Mouse (Mus musculus) retina, embryonic 14.5 days (tissue): ENCODE measurements around the gene Ech1.

Experiments
- DNase-seq: peaks from one replicate; pipeline ENCODE4 v3.0.0-alpha.2; 2015; ENCODE audit warnings: low spot score

The Ech1 gene

DNA sequence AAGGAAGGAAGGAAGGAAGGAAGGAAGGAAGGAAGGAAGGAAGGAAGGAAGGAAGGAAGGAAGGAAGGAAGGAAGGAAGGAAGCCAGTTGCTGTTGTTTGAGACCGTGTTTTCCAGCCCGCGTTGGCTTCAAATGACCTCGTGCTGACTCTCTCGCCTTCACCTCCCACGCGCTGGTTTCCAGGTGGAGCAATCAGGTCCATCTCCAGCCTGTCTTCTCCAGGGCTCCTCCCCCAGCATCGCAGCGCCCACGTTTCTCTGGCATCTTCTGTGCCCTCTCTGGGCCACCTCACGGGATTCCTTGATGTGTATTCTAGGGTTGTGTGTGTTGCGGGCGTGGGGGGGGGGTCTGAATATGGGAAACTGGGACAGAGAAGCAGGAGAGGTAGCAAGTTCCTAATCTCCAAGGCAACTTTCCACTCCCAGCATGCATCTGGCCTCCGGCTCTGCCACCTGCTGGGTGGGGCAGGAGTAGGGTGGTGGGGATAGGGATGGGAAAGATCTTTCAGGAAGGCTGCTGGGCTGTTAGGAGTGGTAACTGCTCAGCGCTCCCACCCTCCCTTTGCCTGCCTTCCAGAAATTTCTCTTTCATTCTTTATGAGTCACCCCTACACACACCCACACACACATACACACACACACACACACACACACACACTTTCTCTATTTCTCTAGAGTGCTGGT, 37.9 kb downstream of the Ech1 start:
- DNase-seq: no peak

DNA sequence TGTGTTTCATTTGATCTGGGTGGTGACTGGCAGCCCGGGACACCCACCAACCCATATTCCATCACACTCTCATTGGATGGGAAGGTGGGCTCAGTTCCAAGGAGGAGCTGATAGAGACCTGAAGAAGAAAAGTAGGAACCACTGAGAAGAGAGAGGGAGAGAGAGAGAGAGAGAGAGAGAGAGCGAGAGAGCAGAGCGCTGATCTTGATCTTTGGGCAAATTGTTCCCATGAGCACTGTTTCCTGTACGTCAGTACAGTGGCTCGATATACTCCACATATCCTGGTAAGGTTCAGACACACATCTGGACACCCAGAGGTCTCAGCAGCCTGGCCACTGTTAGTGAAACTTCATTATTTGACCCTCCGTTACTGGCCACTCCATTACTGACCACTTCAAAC, 38.5 kb downstream of the Ech1 start, which contains the start of gene Lgals7:
Gene Lgals7 (plus strand): TSS at position 314 of the 400 bp plus-strand sequence.
- DNase-seq: no peak

DNA sequence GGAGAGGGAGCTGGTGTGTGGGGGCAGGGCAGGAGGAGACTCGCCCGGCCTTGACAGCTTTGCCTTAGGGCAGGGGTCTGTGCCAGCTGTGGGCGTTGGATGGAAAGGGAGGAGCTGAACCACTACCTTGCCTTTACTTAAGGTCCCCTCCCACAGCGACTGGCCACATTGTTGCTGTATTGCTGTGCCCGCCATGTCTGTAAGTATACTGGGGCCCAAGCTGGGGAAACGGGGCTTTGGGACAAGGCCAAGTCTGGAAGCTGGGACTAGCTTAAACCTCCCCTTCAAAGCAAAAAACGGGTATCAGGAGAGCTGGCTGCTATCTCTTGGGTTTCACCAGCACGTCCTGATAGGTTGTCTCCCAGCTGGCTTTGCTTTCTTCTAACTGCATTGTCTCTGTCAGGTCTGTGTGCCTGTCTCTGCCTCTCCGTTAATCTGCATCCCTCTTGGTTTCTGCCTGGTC, 39.3 kb downstream of the Ech1 start:
- no peak for DNase-seq

DNA sequence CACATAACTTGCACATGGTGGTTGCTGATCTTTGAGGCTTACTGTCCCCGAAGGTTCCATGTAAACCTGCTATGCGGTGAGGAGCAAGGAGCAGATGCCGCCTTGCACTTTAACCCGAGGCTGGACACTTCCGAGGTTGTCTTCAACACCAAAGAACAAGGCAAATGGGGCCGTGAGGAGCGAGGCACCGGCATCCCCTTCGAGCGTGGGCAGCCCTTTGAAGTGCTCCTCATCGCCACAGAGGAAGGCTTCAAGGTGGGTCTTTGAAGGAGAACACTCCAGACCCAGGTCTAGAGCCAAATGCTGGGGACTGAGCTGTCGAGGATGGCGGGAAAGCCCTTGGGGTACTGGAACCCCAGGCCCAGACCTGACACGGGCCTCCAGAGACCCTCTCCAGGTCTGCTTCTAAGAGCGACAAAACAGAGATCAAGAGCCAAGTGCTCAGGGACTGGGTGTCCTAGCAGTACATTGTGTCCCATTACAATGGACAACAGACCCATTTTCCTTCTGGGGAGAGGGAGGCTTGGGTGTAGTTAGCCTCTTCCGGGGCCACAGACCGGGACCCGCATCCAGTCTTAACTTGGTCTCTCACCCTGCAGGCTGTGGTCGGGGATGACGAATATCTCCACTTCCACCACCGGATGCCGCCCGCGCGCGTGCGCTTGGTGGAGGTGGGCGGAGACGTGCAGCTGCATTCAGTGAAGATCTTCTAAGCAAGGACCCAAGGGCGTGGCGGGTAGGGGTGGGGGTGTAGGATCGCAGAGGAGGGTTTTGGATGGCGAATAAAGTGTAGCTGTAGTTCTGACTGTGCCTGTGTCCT, 40.7 kb downstream of the Ech1 start:
- peak; percentile 55 for DNase-seq

DNA sequence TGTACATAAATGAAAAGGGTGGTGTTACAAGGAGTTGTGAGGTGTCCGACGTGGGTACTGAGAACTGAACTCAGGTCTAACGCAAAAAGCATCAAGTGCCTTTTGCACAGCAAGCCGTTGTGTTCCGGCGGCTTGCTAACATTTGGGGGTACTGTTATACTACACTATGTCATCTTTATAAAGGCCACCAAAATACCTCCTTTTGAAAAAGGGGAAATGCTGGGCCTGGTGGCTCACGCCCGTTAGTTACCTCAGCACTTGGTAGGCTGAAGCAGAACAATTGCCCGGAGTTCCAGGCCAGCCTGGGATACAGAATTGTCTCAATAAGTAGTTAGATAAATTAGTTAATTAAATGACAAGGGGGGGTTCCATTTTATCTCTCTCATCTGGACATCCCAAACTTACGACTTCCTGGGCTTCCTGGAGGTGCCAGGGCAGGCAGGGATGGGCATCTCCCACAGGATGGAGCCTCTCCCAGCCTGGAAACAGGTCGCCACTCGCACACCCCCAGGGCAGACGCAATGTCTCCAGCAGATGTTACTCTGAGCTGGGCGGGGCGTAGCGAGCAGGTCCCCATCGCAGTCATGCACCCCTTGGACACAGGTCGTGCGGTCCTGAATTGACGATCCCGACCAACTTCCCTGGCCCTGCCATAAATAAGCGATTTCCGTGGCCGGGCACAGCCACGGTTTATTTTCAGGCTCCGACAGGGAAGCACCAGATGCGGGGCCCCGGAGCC, 41.9 kb downstream of the Ech1 start:
- no peak for DNase-seq

DNA sequence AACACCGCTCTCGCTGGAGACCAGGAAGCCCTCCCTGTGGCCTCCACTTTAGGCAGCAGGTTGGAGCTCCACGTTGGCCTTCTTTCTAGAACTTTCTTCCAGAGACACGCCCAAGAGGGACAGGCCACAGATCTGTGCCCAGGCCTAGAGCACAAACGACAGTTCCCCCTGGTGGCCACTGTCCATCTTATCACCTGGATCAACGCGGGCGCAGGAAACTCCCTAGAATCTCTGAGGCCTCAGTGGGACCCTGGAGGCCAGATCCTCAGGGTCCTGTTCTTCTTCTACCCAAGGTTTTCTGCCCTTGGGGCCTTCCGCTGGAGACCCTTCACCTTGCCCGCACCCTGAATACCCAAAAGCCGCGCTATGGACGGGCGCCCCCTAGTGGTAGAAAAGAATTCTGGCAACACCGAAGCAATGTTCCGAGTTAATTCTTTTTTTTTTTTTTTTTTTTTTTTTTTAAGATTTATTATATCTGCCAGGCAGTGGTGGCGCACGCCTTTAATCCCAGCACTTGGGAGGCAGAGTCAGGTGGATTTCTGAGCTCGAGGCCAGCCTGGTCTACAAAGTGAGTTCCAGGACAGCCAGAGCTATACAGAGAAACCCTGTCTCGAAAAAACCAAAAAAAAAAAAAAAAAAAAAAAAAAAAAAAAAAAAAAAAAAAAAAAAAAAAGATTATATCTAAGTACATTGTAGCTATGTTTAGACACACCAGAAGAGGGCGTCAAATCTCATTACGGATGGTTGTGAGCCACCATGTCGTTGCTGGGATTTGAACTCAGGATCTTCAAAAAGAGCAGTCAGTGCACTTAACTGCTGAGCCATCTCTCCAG, 42.7 kb downstream of the Ech1 start:
- DNase-seq: peak; percentile 81

DNA sequence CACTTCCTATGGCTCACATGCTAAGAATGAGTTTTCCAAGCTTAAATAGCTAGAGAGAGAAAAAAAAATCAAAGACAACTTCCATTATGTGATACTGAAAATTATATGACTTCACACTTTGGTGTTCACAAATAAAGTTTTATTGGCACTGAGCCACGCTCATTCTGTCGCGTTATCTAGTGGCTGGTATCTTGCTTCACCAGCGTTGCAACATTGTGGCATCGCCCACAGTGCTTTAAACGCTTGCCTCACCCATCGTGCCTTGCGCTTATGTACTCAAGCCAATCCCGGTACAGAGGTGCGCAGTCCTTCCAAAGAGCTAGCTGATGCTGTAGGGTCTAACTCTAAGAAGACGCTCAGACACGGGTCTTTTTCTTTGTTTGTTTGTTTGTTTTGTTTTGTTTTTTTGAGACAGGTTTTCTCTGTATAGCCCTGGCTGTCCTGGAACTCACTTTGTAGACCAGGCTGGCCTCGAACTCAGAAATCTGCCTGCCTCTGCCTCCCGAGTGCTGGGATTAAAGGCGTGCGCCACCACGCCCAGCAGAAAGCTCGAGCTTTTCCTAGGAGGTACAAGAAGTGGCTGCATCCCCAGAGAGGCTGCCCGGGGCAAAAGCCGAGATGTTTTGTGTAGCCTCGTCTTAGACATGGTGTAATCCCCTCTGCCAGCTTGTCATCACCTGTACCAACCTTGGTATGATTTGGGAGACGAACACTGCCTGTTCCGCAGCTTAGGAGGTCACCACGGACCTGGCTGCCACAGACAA, 46.1 kb downstream of the Ech1 start:
- no peak for DNase-seq

DNA sequence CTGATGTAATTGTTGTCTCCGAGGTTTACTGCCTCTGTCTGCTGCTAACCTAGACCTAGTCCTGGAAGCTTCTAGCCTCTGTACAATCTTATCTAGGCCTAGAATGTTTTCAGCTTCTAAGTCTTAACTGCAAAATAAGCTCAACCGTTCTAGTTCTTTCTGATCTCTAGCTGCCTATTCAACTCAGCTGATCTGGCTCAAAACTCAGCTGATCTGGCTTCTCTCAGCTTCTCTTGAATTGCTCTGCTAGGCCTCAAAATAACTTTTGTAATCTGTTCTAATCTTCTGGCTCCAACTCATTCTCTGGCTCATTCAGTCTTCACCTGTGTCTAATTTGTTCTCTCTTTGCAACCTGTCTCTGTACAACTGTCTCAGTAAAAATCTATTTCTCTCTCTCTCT, 49.5 kb downstream of the Ech1 start:
- DNase-seq: no peak

DNA sequence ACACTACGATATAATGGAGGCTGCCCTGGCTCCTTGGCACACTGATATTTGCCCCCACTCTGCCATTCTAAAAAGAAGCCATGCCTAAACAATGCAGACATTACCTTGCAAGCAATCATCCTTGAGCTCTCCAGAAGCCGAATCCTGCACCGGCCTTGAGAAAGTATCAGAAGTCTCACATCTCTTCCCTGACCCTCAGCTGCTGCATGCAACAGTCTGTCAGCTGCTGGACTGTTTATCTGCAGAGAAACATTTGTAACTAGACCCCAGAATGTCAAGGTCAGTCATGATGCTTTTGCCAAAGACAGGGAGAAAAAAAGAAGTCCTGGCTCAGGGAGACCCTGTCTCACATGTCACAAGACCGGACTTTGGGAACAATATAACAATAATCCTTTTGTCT, 51.1 kb downstream of the Ech1 start:
- DNase-seq: no peak

DNA sequence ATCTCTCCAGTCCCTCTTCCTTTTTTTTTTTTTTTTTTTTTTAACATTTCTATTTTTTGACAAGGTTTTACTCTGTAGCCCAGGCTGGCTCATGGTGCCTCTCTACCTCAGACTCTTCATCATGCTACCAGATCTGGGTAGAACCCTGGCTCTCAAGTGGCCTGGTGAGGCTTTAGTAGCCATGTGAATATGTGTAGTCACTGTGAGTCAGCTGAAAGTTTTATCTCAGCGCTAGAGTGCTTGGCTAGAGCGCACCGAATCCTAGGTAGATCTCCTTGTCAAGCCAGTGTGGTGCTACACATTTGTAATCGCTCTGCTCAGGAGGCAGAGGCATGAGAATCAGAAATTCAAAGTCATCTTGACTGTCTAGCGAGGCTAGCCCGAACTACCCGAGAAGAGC, 52.1 kb downstream of the Ech1 start:
- no peak for DNase-seq

DNA sequence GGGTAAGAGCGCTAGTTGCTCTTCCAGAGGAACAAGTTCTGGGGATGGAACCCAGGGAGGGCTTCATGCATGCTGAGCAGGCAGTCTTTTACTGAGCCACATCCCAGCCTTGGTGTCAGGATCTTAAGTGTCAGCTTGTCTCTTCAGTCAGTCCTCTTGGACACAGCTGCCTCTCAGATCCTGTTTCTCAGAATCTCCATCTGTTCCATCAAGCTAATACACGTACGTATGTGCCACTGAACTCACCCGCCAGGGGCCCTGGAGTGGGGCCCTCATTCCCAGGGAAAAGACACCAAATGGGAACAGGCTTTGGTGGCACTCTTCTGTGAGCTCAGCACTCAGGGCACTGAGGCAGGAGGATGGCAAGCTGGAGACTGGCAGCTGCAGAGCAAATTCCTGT, 52.8 kb downstream of the Ech1 start:
- no peak for DNase-seq

DNA sequence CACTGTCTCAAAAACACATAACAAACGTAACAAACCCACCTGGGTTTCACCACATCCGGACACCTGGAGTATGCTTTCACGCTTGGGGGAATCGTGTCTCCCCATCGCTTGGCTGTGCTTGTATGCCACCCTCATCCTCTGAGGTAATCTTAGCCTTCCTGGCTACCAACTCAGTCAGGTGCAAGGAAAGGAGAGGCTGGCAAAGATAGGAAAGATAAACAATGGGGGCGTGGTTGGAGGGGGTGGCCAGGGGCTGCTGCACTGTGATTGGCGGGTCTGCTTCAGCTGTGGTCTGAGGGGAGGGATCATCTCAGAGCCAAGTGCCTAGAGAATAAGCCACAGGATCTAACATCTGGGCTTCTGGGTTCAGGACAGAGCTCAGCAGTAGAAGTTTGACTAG, 54.6 kb downstream of the Ech1 start:
- no peak for DNase-seq

DNA sequence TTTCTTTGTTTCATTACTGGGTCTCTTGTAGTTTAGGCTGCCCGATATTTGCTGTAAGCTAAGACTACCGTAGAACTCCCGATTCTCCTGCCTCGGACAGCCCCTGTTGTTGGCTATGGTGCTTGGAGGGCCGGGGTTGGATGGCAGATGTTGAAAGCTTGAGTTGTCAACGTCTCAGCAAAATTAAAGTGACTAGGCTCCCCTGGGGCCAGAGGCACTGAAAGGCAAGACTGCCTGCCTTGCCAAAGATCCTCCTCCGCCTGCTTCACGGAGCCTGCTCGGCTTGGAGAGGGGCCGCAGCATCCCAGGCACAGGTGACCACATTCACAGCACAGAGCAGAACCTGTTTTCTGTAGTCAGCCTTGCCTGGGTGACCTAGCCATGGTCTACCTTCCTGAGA, 55.5 kb downstream of the Ech1 start:
- peak; percentile 46 for DNase-seq

DNA sequence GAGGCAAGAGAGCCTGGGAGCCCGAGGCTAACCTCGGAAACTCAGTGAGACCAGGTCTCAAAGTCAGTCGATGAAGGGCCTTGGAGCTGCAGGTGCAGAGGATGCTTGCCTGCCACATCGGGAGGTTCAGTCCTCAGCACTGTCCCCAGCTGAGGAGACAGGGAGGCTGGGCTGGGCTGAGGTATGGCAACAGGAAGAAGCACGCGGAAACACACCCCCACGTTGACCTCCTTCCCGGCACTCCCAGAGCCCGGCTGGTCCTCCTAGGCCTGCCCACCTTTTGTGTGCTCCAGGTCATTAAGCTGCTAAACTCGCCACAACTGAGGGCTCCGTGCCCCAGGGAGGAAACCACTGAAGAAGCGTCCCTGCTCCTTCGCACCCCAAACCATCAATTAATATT, 56.2 kb downstream of the Ech1 start, which contains the start of gene Capn12:
Gene Capn12 (plus strand): TSS at position 224 of the 400 bp plus-strand sequence.
- DNase-seq: no peak
